Mouse (Mus musculus): ENCODE data around the gene Treml2.

DNA sequence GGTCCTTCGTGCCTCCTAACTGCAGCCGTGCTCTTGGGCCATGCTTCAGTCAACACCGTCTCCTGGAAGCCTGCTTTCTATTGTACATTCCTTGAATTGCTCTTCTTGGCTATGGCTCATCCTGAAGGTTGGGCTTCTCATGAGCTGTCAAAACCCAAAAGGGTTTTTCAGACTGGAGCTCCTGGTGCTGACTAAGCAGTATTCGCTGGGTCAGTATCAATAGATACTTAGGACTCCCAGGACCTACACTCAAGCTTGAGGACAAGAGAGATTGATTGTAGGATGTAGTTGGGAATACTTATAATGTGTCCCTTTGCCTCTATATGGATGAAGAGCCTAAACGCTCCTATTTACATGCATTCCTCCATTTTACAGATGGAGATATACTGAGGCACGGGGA is 25.8 kb downstream of the Treml2 start:
- TF ChIP-seq CTCF (IDR thresholded peaks at IDR 0.05) (no peak), EP300 (IDR thresholded peaks at IDR 0.05) (no peak)

Data from lung, postnatal 0 days (tissue).